Mouse (Mus musculus) hindbrain, embryonic 10.5 days (tissue): Measurements from ENCODE around the gene Hist1h2ad. TPM values are rescaled to one million over a fixed set of nuclear protein-coding genes. Genes with fewer than 3 reads are reported as not detected.
"Not testable (repeated sequence)": the region's sequence is repeated elsewhere in the genome, so short reads cannot be mapped to it uniquely, and the experiment has no call there.

ENCODE experiments used
- DNase-seq: peaks from one replicate; pipeline ENCODE4 v3.0.0-alpha.2; 2017; ENCODE audit warnings: low spot score
- H3K27ac ChIP-seq: fragments of 300-500 bp; sonication (generic); 2 replicates; pipeline ENCODE4 v1.5.1; 2016; ENCODE audit warnings: mild to moderate bottlenecking, moderate library complexity
- H3K27me3 ChIP-seq: fragments of 300-500 bp; sonication (generic); 2 replicates; pipeline ENCODE4 v1.6.1; 2016; ENCODE audit warnings: mild to moderate bottlenecking; ENCODE audit not compliant: poor library complexity, insufficient read depth, severe bottlenecking
- H3K36me3 ChIP-seq: fragments of 300-500 bp; sonication (generic); 2 replicates; pipeline ENCODE4 v1.6.1; 2016; ENCODE audit warnings: mild to moderate bottlenecking, moderate library complexity
- H3K4me1 ChIP-seq: fragments of 300-500 bp; sonication (generic); replicated peaks from 2 replicates; pipeline ENCODE4 v1.6.1; 2016; ENCODE audit warnings: mild to moderate bottlenecking
- H3K4me3 ChIP-seq: fragments of 300-500 bp; sonication (generic); 2 replicates; pipeline ENCODE4 v1.5.1; 2016; ENCODE audit warnings: mild to moderate bottlenecking, moderate library complexity
- H3K9me3 ChIP-seq: fragments of 300-500 bp; sonication (generic); 2 replicates; pipeline ENCODE4 v1.6.1; 2016; ENCODE audit warnings: mild to moderate bottlenecking, moderate library complexity
- WGBS: fragments of 180-500 bp; shearing (Covaris S2); methylation state at CpG from one replicate; pipeline ENCODE4 v1.1.7; 2016; 5-methylcytosine and 5-hydroxymethylcytosine counted together
- polyA plus RNA-seq: library from polyadenylated mRNA; unstranded; fragments of >200 nt; fragmentation: Nextera tagmentation; extraction: Ambion mirVana; gene quantifications from 2 replicates; pipeline ENCODE4 v1.2.1, GENCODE M21; 2016

Hist1h2ad gene
- 1.8 and 2.2 TPM in 2 replicates for polyA plus RNA-seq

- H3K4me3 ChIP-seq = peak within 1 kb of the TSS; percentile 62
- WGBS = under 1% methylated on average over 42 of the region's 42 CpGs
- peak within 1 kb of the TSS; percentile 91 for H3K27ac ChIP-seq
- DNase-seq = peak; percentile 91
- peaks cover 38% of the 10 kb centered on the region for H3K4me1 ChIP-seq
- H3K36me3 ChIP-seq, H3K9me3 ChIP-seq, H3K27me3 ChIP-seq: not testable (repeated sequence)
Measured at GRCm38 (mm10) chr13:23573898-23574524, at the start of gene Hist1h2ad, which contains the start of gene Hist1h2bf. Gene Hist1h2ad, plus strand, starts transcription at chr13:23574381. Gene Hist1h2bf, minus strand, starts transcription at chr13:23574196.

GRCm38 (mm10) chr13:23524654-23525053 lies 49.5 kb upstream of the Hist1h2ad start:
- Histone ChIP-seq H3K4me3 (peak overlapping the region; percentile 23; the same call in 1 of the 2 replicates), H3K36me3 (no peaks in the 10 kb centered on the region)
- WGBS = 8% methylated on average over 5 of the region's 5 CpGs

GRCm38 (mm10) chr13:23525901-23526300 lies 48.3 kb upstream of the Hist1h2ad start:
- Histone ChIP-seq H3K4me1 (peaks cover 31% of the 10 kb centered on the region), H3K27ac (peak overlapping the region; percentile 16; the same call in 1 of the 2 replicates), H3K27me3 (no peaks in the 10 kb centered on the region), H3K4me3 (peak overlapping the region; percentile 53), H3K36me3 (no peaks in the 10 kb centered on the region), H3K9me3 (no peaks in the 10 kb centered on the region)
- 2% methylated on average over 10 of the region's 10 CpGs for WGBS
- peak; percentile 58 for DNase-seq

More at GRCm38 (mm10) chr13:23524654-23525053, 49.5 kb upstream of the Hist1h2ad start:
- Histone ChIP-seq H3K4me1 (peaks cover 28% of the 10 kb centered on the region), H3K9me3 (no peaks in the 10 kb centered on the region), H3K27ac (no peak overlapping the region), H3K27me3 (no peaks in the 10 kb centered on the region)
- peak; percentile 86 for DNase-seq

GRCm38 (mm10) chr13:23526312-23526711 lies 47.9 kb upstream of the Hist1h2ad start:
- H3K9me3 ChIP-seq = no peaks in the 10 kb centered on the region
- H3K27ac ChIP-seq = peak overlapping the region; percentile 84
- no peaks in the 10 kb centered on the region for H3K36me3 ChIP-seq
- H3K27me3 ChIP-seq = no peaks in the 10 kb centered on the region
- H3K4me3 ChIP-seq = peak overlapping the region; percentile 53
- H3K4me1 ChIP-seq = peaks cover 31% of the 10 kb centered on the region
- peak; percentile 92 for DNase-seq
- WGBS = under 1% methylated on average over 17 of the region's 17 CpGs

- Histone ChIP-seq H3K27me3 (no peaks in the 10 kb centered on the region), H3K9me3 (no peaks in the 10 kb centered on the region), H3K4me3 (peak overlapping the region; percentile 24), H3K27ac (no peak overlapping the region; the same call in 1 of the 2 replicates), H3K36me3 (no peaks in the 10 kb centered on the region), H3K4me1 (peaks cover 48% of the 10 kb centered on the region)
- peak; percentile 32 for DNase-seq
- WGBS = 76% methylated on average over 5 of the region's 5 CpGs
Measured at GRCm38 (mm10) chr13:23529005-23529404, 45.2 kb upstream of the Hist1h2ad start.

- Histone ChIP-seq H3K9me3 (no peaks in the 10 kb centered on the region), H3K27me3 (no peaks in the 10 kb centered on the region), H3K27ac (peak overlapping the region; percentile 98), H3K4me1 (peaks cover 51% of the 10 kb centered on the region), H3K36me3 (no peaks in the 10 kb centered on the region), H3K4me3 (peak overlapping the region; percentile 64)
- 42% methylated on average over 2 of the region's 2 CpGs for WGBS
- no peak for DNase-seq
Measured at GRCm38 (mm10) chr13:23529480-23530165, 44.6 kb upstream of the Hist1h2ad start.

- DNase-seq = peak; percentile 61
- WGBS = under 1% methylated on average over 20 of the region's 20 CpGs
- Histone ChIP-seq H3K27ac (peak overlapping the region; percentile 98), H3K9me3 (no peaks in the 10 kb centered on the region), H3K4me1 (peaks cover 51% of the 10 kb centered on the region), H3K27me3 (no peaks in the 10 kb centered on the region), H3K4me3 (peak overlapping the region; percentile 64), H3K36me3 (no peaks in the 10 kb centered on the region)
Measured at GRCm38 (mm10) chr13:23530181-23530900, 43.8 kb upstream of the Hist1h2ad start.

- Histone ChIP-seq H3K36me3 (no peaks in the 10 kb centered on the region), H3K9me3 (no peaks in the 10 kb centered on the region), H3K27me3 (no peaks in the 10 kb centered on the region), H3K27ac (peak within 1 kb of the TSS; percentile 98), H3K4me1 (peaks cover 51% of the 10 kb centered on the region), H3K4me3 (peak within 1 kb of the TSS; percentile 64)
- under 1% methylated on average over 69 of the region's 70 CpGs for WGBS
- DNase-seq = peak; percentile 97
Measured at GRCm38 (mm10) chr13:23530901-23531875, 43.0 kb upstream of the Hist1h2ad start, which contains the start of gene Hist1h4h. Gene Hist1h4h, plus strand, starts transcription at chr13:23531050.

- DNase-seq = peak; percentile 40
- Histone ChIP-seq H3K27me3 (no peaks in the 10 kb centered on the region), H3K9me3 (no peaks in the 10 kb centered on the region), H3K4me1 (peaks cover 56% of the 10 kb centered on the region), H3K36me3 (no peaks in the 10 kb centered on the region), H3K4me3 (peak overlapping the region; percentile 64), H3K27ac (peak overlapping the region; percentile 98)
- WGBS = 30% methylated on average over 9 of the region's 9 CpGs
Measured at GRCm38 (mm10) chr13:23532262-23533075, 41.7 kb upstream of the Hist1h2ad start.

- H3K27ac ChIP-seq = peak within 1 kb of the TSS; percentile 98
- not testable (repeated sequence) for H3K27me3 ChIP-seq, H3K36me3 ChIP-seq, H3K9me3 ChIP-seq
- H3K4me3 ChIP-seq = peak within 1 kb of the TSS; percentile 64
- peaks cover 58% of the 10 kb centered on the region for H3K4me1 ChIP-seq
- under 1% methylated on average over 29 of the region's 53 CpGs for WGBS
- DNase-seq = peak; percentile 85
Measured at GRCm38 (mm10) chr13:23533560-23534367, 40.4 kb upstream of the Hist1h2ad start, which contains the start of gene Hist1h2af. Gene Hist1h2af, plus strand, starts transcription at chr13:23533906.
